Mouse (Mus musculus): ENCODE data around the gene Mindy3.

The Mindy3 gene

DNA sequence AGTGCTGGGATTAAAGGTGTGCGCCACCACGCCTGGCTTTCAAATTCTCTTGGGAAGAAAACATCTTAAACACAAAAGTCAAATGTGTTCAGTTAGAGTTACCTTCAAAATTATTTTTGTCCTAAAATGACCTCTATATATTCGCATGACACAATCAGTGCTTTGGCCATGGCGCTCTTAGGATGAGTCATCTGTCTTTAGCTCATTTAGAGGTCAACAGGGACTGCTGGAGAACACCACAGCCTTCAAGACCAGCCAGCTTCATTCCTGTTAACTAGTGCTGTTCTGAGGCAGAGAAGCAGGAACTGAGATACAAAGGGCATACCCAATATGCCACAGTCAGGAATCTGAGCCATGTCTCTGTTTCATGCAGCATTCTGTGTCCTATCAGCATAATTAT is 47.9 kb downstream of the Mindy3 start:
- DNase-seq (ENCODE audit: low spot score) = no peak

DNA sequence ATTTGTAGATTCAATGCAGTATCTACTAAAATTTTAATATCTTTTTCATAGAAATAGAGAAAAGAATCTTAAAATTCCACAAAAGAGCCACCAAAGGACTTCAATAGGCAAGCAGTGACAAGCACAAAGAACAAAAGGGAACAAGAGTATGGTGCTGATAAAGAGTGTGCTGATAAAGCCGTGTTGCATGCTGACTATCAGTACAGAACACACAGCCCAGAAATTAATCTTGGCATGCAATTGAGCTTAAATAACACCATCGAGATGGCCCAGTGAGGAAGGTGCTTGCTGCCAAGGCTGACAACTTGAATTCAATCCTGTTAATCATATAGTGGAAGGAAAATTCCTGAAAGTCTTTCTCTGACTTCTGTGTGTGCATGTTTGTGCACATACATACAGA is 50.8 kb downstream of the Mindy3 start:
- no peak for DNase-seq (ENCODE audit: low spot score)

DNA sequence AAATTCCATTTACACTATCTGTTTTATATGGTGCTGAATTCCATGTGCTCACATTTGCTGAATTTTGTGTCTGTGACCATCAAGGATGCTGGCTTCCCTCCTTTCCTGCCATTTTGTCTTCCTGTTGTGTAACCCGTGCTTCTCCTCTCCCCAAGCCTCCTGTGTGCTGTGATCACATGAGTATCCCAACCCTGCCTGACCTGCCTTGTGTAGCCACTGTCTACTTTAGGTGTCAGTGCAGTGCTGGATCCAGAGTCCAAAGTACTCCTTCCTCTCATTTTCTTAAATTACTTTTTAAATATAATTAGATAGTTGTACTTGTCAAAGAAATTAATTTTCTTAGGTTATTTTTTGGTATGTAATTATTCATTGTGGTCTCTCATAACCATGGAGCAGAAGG is 51.3 kb downstream of the Mindy3 start:
- no peak for DNase-seq (ENCODE audit: low spot score)

DNA sequence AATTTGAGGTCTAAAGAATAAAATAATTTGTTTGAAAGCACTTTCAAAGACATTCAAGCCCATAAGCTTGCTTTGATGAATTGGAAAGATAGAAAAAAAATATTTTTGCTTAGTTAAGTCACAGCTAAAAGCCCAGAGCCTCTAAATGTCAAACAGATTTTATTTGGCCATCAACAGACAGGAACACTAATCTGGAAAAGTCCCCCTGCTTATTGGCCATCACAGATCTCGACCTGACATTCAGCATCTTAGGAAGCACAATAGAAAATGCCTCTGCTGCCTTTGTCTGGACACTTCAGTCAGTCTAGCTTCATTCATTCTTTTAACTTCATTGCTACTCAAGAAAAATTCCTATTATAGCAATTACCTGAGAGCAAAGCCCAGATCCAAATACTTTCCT is 58.0 kb downstream of the Mindy3 start:
- no peak for DNase-seq (ENCODE audit: low spot score)

DNA sequence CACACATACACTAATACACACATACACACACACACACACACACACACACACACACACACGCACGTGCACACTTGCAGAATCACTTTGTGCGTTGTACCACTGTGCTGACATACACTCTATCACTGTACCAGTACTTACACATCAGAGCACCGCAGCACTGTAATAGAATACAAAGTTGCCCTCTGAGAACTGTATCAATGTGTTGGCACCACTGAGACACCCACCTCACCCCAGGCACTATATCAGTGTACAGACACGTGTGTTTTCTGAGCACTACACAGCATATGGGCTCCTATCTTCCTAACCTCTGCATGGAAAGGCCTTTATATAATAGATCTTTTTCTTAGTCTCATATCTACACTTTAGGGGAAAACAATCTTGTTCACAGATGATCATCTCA is 64.4 kb downstream of the Mindy3 start:
- no peak for DNase-seq (ENCODE audit: low spot score)

DNA sequence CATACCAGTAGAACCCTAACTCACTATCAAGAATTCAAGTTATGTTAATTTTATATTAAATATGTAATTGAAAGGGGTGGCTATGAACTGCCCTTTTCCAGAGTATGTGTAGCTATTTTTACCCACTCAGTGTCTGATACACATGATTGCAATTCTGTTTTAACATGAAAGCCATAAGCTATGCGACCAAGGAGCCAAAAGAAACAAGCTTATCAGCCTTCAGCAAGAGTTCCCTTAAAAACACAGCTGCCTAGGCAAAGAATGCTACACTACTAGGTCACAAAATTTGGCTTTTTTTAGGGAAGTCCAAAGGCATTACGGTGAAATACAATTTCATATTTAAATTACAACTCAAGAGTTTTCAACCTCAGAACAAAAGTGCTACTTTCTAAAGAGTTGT is 70.4 kb downstream of the Mindy3 start:
- no peak for DNase-seq (ENCODE audit: low spot score)

DNA sequence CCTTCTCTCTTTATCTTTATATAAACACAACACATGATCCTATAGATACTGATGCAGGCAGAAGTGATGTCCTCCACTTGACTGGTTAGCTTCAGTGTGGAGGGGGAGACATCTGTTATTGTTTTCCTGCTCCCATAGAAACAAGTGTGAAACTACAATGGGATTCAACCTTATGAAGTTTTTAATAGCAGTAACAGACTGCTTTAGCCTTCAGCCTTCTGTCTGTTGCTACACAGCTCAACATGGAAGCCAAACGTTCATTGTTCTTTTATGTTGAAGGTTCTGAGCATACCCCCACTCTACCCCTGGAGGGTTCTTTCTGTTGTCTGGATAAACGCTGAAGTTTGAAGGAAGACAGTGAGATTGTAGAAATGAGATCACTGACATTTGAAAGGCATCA is 87.3 kb downstream of the Mindy3 start:
- DNase-seq (ENCODE audit: low spot score) = no peak

DNA sequence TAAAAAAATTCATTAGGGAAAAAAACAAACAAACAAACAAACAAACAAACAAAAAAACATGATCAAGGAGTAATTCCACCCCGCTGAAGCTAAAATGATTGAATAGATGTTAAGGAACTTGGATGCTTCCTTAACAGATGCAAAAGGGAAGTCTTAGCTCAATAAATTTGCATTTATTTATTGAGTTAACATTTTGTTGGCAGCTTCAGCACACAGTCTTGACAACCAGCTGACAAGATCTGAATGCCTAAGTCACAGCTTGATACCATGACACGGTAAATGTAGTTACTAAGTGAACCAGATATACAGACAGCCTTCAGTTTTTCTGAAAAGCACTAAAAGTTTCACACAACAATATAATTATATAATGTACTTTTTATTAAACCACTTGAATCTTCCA is 89.7 kb downstream of the Mindy3 start:
- no peak for DNase-seq (ENCODE audit: low spot score)

DNA sequence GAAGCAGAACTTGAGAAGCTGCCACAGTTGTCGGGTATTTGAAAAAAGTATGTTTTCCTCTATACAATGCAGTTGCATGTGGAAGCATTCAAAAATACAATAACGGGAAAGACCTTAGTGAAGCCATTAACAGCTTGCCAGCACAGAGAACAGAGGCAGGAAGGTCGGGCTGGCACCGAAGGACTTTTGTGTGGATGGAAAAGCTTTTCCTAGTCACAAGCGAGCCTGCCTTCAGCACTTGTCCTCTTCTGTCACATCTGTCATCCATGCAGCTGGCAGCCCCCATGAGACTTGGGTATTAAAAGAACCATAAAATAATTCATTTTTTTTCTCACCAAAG is 90.2 kb downstream of the Mindy3 start:
- no peak for DNase-seq (ENCODE audit: low spot score)

DNA sequence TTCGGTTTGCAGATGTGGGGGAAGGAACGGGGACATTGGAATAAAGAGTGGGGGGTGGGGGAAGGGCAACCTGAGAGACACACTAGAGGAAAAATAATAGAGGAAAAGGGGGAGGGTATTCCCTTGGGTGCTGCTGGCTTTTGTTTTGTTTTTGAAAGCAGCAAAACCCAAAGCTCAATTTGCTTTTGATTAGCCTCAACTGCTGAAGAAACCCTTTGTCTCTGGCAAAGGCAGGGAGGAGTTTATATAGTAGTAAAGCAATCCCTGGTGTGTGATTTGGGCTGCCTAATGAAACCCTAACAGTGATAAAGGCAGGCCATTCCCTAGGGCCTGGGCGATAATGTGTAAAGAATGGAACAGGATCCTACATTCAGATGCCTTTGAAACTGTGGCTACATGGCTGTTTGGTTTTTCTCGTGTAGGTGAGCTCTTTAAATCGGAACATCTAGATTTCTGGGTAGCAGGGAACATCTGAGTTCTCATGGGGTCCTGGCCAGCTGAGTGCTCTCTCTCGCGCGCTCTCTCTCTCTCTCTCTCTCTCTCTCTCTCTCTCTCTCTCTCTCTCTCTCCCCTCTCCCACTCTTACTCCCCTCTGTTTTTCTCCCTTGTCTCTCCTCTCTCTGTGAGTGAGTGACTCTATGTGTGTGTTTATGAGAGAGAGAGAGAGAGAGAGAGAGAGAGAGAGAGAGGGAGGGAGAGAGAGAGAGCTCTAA is 90.8 kb downstream of the Mindy3 start:
- no peak for DNase-seq (ENCODE audit: low spot score)

DNA sequence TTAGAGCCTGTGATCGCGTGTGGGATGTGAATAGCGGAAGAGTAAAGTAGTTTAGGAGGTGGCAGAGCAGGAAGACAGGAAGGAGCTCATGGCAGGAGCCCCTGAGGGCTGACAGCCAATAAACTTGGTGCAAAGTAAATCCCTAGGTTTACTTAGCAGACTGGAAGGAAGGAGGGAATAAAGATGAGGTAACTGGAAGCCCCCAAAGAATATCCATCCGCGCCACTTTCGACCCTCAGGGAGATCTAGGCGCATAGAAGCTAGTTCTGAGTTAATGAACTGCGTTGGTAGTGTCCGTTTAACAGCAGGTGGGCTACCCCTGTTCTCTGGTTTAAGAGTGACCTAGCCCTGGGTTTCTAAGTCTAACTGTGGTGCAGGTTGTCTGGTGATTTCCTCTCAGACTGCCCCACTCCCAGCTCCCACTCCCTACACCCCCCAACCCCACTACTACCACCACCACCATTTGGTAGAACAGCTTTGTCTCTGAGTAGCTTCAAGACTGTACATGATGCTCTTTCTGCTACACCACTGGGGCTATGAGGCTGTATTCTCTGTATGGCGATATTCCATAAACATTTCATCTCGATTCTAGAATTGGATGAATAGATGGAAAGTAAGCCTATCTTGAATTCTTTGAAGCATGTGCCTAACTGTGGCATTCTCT is 91.4 kb downstream of the Mindy3 start:
- no peak for DNase-seq (ENCODE audit: low spot score)

DNA sequence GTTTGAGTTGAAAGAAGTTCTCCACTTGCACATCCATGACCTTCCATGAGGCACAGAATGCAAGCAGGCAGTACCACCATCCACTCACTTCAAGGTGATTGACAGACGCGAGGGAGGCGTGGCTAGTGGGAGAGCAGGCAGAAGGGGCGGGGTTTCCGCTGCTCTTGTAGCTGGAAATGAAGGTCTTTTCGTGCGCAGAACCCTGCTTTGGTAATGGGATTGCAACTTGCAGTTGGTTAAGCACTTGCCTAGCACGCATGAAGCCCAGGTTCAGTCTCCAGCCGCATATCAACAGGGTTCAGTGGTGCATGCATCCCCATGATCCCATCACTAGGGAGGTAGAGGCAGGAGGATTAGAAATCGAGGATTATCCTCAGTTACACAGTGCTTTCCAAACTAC is 92.1 kb downstream of the Mindy3 start:
- DNase-seq (ENCODE audit: low spot score) = no peak

DNA sequence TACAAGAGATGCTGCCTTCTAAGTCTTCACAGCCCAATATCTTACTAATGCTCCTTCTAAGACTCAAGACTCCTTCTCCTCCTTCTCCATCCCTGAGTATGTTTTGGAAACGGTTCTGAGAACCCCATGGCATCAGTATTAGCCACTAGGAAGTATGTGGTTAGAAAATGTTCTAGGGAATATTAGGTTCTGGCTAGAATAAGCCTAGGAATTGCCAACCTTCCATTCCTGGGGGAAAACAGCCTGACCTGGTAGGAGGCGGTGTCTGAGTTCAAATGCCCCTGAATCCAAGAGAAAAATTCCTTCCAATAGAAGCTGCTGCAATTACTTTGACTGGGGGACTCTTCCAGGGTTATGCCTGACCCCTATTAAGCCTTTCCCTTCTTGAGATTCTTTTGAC is 93.4 kb downstream of the Mindy3 start:
- no peak for DNase-seq (ENCODE audit: low spot score)

DNA sequence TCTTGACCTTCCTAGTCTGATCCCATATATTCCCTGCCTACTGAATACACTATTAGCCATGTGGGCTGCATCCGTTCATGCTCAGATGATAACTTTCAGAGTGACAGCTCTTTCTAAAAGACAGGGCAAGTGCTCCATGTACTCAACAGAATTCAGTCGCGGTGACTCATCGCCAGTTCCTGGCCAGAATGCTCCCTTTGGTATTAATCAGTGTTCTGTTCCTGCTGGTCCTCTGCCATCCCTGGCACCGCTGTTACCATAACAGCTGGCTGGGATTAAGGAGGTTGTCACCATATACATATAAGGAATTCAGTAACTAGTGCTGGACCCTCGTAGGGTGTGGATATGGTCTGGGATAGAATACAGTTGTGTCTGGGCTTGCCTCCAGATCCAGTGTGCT is 93.9 kb downstream of the Mindy3 start:
- DNase-seq (ENCODE audit: low spot score) = no peak

DNA sequence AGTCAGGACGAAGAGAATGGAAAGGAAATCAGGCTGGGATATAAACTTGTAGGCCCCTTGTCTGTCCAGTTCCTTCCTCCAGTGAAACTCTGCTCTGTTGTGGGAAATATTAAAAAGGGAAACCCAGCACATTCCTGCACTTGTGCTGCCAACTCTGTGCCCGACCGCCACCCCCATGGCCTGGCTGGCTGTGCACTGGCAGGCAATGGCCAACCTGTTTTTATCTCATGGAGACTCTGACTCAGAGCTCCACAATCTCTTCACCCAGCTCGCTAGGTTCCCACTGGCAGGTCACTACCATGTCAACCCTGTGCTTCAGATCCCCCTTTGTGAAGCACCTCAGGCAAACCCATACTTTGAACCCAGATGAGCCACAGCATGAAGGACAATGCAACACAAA is 98.4 kb downstream of the Mindy3 start:
- DNase-seq (ENCODE audit: low spot score) = no peak

DNA sequence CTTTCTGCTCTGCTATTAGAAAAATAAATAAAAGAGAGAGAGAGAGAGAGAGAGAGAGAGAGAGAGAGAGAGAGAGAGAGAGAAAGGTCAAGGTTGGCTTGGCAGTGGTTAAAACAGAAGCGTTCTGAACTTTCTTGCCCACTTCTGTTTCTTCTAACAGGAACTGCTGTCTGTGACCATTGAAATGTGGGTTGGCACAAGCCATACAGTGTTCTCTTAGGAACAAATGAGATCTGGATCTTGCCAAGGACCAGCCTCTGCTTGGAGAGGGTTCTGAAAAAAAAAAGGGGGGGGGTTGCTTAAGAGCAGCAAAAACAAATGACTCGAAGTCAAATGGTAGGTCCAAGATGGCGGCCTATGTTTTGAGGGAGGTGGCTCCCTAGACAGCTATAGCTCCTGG is 100.6 kb downstream of the Mindy3 start:
- DNase-seq (ENCODE audit: low spot score) = no peak

DNA sequence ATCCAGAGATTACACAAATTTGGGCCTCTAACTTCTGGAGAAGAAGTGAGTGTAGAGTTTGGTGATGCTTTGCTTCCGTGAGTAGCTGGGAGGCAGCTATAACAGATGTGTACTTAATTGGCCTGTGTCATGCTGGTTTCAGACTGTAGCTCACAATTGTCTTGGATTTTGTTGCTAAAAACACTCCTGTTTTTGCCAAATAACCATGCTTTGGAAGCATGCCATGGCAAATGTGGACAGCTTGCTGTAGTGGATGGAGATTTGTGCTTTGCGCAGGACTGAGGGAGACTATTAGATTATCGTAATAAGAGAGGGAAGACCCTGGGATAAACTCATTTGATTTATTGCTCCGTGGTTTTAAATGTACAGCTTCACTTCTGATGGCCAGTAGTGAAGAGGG is 101.2 kb downstream of the Mindy3 start:
- DNase-seq (ENCODE audit: low spot score) = no peak

DNA sequence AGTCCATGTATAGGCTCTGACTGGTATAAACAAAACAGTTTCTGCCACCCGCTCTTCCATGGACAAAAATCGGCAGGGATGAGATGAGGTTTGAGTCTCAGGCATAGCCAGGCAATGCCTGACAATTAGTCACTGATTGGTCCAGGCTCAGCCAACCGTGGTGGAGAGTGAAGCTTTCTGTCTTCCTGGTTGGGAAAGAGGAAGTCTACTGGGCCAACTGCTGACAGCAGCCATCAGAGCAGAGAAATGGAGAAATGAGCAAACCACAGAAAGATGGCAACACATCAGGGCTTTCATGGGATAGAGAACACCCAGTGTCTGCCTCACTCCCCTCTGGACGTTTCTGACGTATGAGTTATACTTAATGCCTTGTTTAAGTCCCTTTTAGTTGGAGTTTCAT is 101.9 kb downstream of the Mindy3 start:
- no peak for DNase-seq (ENCODE audit: low spot score)

DNA sequence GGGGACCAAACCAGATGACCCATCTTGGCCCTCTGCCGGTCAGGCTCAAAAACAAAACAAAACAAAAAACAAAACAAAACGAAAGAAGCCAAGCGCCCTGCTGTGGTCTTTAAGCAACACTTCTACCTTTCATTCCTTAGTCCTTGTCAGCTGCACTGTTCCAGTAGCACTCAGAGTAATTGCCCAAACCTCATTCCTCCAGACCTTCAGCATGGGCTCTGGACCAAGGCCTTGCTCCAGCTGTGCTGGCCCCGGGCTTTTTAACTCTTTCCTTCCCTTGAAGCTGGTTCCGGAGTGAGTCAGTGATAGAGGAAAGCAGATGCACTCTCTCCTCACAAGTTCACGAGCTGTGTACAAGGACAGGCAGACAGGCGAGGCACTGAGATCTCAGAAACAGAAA is 102.9 kb downstream of the Mindy3 start:
- DNase-seq (ENCODE audit: low spot score) = no peak

DNA sequence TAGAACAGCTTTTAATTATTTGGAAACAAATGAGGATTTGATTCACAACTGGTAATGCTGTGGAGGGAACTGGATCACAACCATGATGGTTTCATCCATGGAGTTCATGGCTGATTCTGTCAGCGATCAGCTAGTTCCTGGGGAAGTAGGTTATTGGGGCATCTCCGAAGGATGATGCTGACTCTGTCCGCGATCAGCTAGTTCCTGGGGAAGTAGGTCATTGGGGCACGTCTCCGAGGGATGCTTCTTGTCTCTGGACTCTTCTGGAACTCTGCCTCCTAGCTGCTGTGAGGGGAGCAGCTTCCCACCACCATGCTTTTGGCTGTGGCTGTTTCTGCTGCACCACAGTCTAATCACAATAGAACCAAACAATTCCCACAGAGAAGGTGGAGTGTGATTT is 105.2 kb downstream of the Mindy3 start:
- no peak for DNase-seq (ENCODE audit: low spot score)

DNA sequence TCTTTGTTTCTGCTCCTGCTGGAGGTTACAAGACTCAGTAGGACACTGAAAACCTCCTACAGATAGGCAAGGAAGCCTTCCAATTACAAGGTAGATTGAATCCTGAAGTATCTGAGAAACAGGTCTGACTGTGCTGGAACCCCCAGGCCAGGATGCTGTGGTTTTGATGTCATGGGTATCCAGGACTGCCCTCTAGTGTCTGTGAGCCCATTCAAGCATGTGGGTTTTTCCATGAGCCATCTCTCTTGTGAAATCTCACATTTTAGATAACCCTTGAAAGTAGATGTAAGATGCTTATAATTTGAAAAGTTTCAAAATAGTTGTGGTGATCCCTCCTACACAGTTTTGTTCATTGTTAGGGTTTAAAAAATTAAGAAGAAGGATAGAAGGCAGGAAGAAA is 110.8 kb downstream of the Mindy3 start:
- DNase-seq (ENCODE audit: low spot score) = no peak

DNA sequence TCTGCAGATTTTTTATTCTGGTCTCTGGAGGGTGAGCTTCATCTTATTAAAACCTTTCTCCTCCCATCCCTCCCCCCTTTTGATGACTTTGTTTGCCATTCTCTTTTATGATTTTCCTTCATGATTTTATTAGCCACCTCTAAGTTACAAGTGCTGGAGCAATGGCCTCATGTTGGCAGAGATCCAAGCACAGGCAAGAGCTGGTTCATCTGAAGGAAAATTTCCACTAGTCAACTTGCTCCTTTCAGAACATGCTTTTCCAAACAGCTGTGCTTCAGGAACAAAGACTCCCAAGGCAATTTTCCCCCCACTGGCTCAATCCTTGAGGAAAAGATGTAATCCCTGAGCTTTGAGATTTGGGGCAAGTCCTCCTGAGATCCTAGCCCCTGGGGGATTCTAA is 112.0 kb downstream of the Mindy3 start:
- no peak for DNase-seq (ENCODE audit: low spot score)

DNA sequence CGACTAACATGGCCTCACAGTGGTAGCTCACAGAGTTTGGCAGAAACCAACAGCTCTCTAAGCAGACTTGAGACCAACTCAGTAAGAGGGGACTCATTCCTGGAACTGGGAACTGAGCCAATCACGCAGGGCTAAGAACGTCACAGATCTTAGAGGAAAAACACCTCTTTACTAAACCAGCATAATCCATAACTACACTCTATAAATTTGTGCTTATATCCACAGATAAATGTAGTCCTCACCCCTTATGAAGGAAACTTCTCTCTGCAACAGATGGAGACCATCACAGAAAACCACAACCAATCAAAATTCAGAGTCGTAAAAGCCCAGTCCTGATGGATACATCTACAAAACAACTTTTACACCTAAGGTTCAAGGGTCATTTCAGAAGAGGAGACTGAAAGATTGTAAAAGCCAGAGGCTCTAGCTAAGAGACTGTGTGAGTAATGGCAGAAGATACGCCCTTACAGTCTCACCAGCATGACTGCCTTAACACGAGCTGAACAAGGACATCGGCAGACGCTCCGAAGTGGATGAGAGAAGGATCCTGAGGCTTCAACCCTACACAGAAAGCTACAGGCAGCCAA is 114.1 kb downstream of the Mindy3 start:
- no peak for DNase-seq (ENCODE audit: low spot score)

Measured in spleen, adult 12 weeks (tissue).